ENCODE assay signal across 36 mouse cellular contexts in genomic region chr5:144049881-144050280, GRCm38 (mm10). TPM values are rescaled to one million over a fixed set of nuclear protein-coding genes. Genes with fewer than 3 reads are reported as not detected.
"Had no signal": no experiment of that assay in that cellular context is flagged by ENCODE, and none has a peak within 500 bp of the region (broad histone marks: within the 10 kb centered on the region; RNA-seq: fewer than 3 reads in every experiment).

No protein-coding gene starts in this region.

- DNase-seq: gastrocnemius, adult 2 months; gastrocnemius, postnatal 10 days; gastrocnemius, postnatal 25 days; heart, adult 2 months; heart, postnatal 14 days; heart, postnatal 36 days; kidney, adult 11 months; kidney, adult 2 months; kidney, adult 9 months; kidney, postnatal 14 days; kidney, postnatal 36 days; layer of hippocampus, adult 9-11 months; layer of hippocampus, postnatal 36 days; left cerebral cortex, postnatal 4 days had no signal

- H3K4me1 ChIP-seq: heart, embryonic 13.5 days; heart, embryonic 15.5 days; hindbrain, embryonic 15.5 days; kidney, embryonic 15.5 days; limb, embryonic 15.5 days; liver, embryonic 12.5 days had no signal

- H3K27ac ChIP-seq: gastrocnemius, adult 2 months; heart, adult 2 months; heart, embryonic 13.5 days; heart, embryonic 15.5 days; hindbrain, embryonic 13.5 days; hindbrain, embryonic 15.5 days; hindbrain, postnatal 0 days; kidney, embryonic 15.5 days; kidney, postnatal 0 days; limb, embryonic 13.5 days; limb, embryonic 15.5 days; liver, embryonic 12.5 days had no signal

- H3K4me3 ChIP-seq: gastrocnemius, adult 2 months; heart, adult 2 months; heart, embryonic 13.5 days; heart, embryonic 15.5 days; hindbrain, embryonic 13.5 days; hindbrain, embryonic 15.5 days; kidney, embryonic 15.5 days; limb, embryonic 13.5 days; limb, embryonic 15.5 days; liver, embryonic 12.5 days had no signal

RNA-seq across cellular contexts. Expression of gene Ocm, which starts 23.4 kb away (rescaled TPM):
- total RNA-seq: gastrocnemius, adult 2 months; gastrocnemius, postnatal 10 days; gastrocnemius, postnatal 25 days; gastrocnemius, postnatal 4 days; granulocyte monocyte progenitor cell, adult 5-6 weeks; heart, adult 2 months; heart, postnatal 14 days; heart, postnatal 36 days; hematopoietic stem cell, adult 5-6 weeks; hindbrain, postnatal 0 days; layer of hippocampus, adult 18-20 months; layer of hippocampus, adult 8-10 months; layer of hippocampus, postnatal 14 days; layer of hippocampus, postnatal 36 days; liver, adult 2 months had no signal
- polyA plus RNA-seq: heart, adult 2 months; heart, embryonic 11.5 days; heart, embryonic 13.5 days; heart, embryonic 15.5 days; heart, postnatal 0 days; hindbrain, embryonic 13.5 days; hindbrain, embryonic 15.5 days; intestine, embryonic 14.5 days; intestine, embryonic 16.5 days; kidney, adult 2 months; limb, embryonic 11.5 days; limb, embryonic 13.5 days; liver, adult 2 months; liver, embryonic 12.5 days had no signal
